Comparison of ENCODE assay signal across 8 mouse cellular contexts in the genomic region with DNA sequence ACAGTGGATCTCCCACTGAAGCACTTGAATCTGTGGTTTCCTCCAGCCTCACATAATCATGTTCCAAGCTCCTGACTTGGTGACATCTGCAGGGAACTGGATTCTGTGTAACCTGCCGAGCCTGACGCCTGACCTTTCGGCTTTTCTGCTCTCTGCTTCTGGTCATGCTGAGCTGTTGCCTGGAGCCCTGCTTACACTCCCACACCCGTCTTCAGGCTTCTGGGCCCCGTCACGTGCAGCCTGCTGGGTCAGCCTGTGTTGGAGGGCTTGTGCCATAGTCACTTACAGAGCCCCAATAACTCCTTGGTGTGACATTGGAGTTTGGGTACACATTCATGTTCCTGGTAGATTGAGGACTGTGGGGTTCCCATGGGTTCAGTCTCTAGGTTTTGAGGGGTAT.
"Had no signal": no experiment of that assay in that cellular context is flagged by ENCODE, and none has a peak within 500 bp of the region (broad histone marks: within the 10 kb centered on the region; RNA-seq: fewer than 3 reads in every experiment).

No protein-coding gene starts in this region.

- H3K4me3 ChIP-seq: intestine, embryonic 15.5 days; layer of hippocampus, adult 2 months; limb, embryonic 13.5 days; midbrain, embryonic 12.5 days had no signal

- DNase-seq: left cerebral cortex, postnatal 4 days; lung, adult 18-20 months had no signal

- H3K36me3 ChIP-seq: intestine, embryonic 15.5 days had no signal

- H3K27me3 ChIP-seq: intestine, embryonic 15.5 days; limb, embryonic 13.5 days; midbrain, embryonic 12.5 days had no signal

- H3K27ac ChIP-seq: intestine, embryonic 15.5 days; layer of hippocampus, adult 2 months; limb, embryonic 13.5 days; liver, embryonic 14.5 days; midbrain, embryonic 12.5 days; stomach, postnatal 0 days had no signal

- H3K4me1 ChIP-seq: intestine, embryonic 15.5 days; midbrain, embryonic 12.5 days had no signal

- H3K4me2 ChIP-seq: intestine, embryonic 15.5 days; limb, embryonic 13.5 days; midbrain, embryonic 12.5 days had no signal

- H3K9me3 ChIP-seq: intestine, embryonic 15.5 days; limb, embryonic 13.5 days; midbrain, embryonic 12.5 days had no signal

- H3K9ac ChIP-seq: intestine, embryonic 15.5 days; limb, embryonic 13.5 days; liver, embryonic 14.5 days; midbrain, embryonic 12.5 days had no signal

- ATAC-seq: intestine, embryonic 15.5 days had no signal
